Mouse (Mus musculus): ENCODE measurements at regions not wholly inside any gene's neighbourhood (a gene's known extent, or its start where the extent isn't known, plus 50 kb on each side); places are given as distances from the start of the nearest gene placed in this dataset.

DNA sequence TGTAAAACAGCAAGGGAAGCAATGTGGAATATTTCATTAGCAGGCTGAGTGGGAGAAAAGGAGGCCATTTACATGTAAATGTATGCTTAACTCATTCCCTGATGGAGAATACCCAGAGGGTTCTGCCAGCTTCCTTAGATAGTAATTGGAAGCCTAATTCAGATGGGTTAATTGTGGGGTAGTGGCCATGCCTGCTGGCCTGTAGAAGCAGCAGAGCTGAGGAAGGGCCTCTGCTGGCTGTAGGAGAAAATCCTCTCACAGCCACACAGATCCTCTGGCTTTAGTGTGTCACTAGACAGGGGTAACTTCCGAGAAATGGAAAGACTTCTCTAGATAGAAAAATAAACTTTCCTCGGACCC is 1588.7 kb upstream of the Got2 start:
- ATAC-seq (ENCODE audit: low FRiP score) (0 out of 2 replicates have a peak, but pooled peaks have one; percentile 30), DNase-seq (ENCODE audit: low spot score, missing footprints) (no peak)
- Histone ChIP-seq H3K4me2 (no peak overlapping the region), H3K27ac (ENCODE audit: low read depth, low read length) (no peak overlapping the region), H3K27me3 (ENCODE audit: control insufficient read depth, insufficient read depth, low read length) (no peaks in the 10 kb centered on the region), H3K9ac (ENCODE audit: low read length) (no peak overlapping the region), H3K4me3 (ENCODE audit: low read depth, low read length) (no peak overlapping the region), H3K9me3 (ENCODE audit: control insufficient read depth, low read length) (no peaks in the 10 kb centered on the region), H3K4me1 (ENCODE audit: control insufficient read depth, insufficient read depth, low read length) (no peaks in the 10 kb centered on the region; the same call in 1 of the 2 replicates), H3K36me3 (ENCODE audit: control insufficient read depth, insufficient read depth, low read length) (no peaks in the 10 kb centered on the region)
- 52% methylated on average over 2 of the region's 2 CpGs for WGBS

DNA sequence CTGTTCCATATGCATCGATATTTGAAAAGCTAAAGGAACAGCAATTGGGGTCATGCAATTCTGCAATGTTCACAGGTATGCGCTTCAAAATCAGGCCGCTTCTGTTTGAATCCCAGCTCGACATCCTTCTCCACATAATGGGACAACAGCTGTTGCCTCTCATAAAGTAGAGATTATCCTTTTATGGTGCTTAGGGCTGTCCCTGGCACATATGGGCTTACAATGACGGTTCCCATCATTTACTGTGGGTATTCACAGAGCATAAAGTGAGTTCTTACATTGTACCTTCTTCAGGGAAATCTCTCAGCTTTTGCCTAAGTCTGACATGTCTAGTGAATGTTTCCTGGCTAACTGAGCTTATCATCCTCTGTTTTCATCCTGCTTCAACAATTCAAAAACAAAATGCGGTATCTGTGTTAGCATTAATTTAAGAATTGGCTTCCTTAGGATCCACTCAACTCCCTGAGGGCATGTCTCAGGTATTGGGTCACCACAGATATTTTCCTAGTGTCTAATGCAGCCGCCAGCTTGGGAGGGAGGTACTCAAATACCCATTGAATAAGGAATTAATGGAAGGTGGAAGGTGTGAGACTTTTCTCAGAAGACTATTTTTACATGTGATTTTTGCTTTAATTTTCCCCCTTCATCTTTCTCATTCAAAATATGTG is 1588.2 kb upstream of the Got2 start:
- DNase-seq (ENCODE audit: low spot score, missing footprints): no peak

DNA sequence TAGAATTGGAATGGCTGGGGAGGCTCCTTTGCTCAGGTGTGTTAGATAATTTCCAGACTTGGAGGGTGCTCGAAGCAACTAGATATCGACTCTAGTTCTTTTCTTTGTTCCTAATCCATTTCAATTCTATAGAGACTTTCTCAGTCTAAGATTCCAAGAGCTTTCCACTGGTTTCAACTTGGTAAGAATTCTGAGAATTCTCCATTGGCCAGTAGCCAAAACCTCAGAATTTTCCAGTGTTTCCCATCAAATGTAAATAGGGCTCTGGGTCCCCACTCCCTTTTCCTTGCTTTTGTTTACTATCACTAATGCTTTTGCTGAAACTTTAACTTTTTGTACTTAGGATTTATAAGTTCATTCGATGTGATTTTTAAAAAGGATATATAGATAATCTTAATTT is 1585.0 kb upstream of the Got2 start:
- WGBS: 81% methylated on average over 3 of the region's 3 CpGs
- Histone ChIP-seq H3K27me3 (ENCODE audit: control insufficient read depth, insufficient read depth, low read length) (no peaks in the 10 kb centered on the region), H3K4me2 (no peak overlapping the region), H3K9me3 (ENCODE audit: control insufficient read depth, low read length) (no peaks in the 10 kb centered on the region), H3K36me3 (ENCODE audit: control insufficient read depth, insufficient read depth, low read length) (no peaks in the 10 kb centered on the region), H3K4me1 (ENCODE audit: control insufficient read depth, insufficient read depth, low read length) (no peaks in the 10 kb centered on the region; the same call in 1 of the 2 replicates), H3K9ac (ENCODE audit: low read length) (no peak overlapping the region), H3K4me3 (ENCODE audit: low read depth, low read length) (no peak overlapping the region), H3K27ac (ENCODE audit: low read depth, low read length) (no peak overlapping the region)
- DNase-seq (ENCODE audit: low spot score, missing footprints) (no peak), ATAC-seq (ENCODE audit: low FRiP score) (no peak)

More for the DNA sequence above, 1588.2 kb upstream of the Got2 start:
- H3K9ac ChIP-seq (ENCODE audit: low read length): no peak overlapping the region
- no peak overlapping the region for H3K27ac ChIP-seq (ENCODE audit: low read depth, low read length)
- no peaks in the 10 kb centered on the region for H3K27me3 ChIP-seq (ENCODE audit: control insufficient read depth, insufficient read depth, low read length)
- 69% methylated on average over 7 of the region's 7 CpGs for WGBS
- no peak overlapping the region for H3K4me2 ChIP-seq
- no peak for ATAC-seq (ENCODE audit: low FRiP score)
- H3K4me1 ChIP-seq (ENCODE audit: control insufficient read depth, insufficient read depth, low read length): no peaks in the 10 kb centered on the region; the same call in 1 of the 2 replicates
- no peaks in the 10 kb centered on the region for H3K36me3 ChIP-seq (ENCODE audit: control insufficient read depth, insufficient read depth, low read length)
- no peak overlapping the region for H3K4me3 ChIP-seq (ENCODE audit: low read depth, low read length)
- no peaks in the 10 kb centered on the region for H3K9me3 ChIP-seq (ENCODE audit: control insufficient read depth, low read length)

DNA sequence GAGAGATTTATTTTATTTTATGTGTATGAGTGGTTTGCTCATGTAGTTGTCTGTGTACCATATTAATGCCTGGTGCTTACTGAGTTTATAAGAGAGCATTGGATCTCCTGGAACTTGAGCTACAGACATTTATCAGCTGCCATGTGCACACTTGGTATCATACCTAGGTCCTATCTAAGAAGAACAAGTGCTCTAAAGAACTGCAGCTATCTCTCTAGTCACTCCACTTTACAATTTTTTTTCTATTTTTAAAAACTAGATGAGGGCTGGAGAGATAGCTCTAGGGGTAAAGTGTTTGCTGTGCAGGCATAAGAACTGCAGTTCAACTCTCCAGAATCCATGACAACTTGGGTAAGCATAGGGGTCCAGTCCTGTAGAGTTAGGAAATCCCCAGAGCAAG is 1573.1 kb upstream of the Got2 start:
- no peak overlapping the region for H3K9ac ChIP-seq (ENCODE audit: low read length)
- no peak overlapping the region for H3K4me2 ChIP-seq
- no peaks in the 10 kb centered on the region for H3K4me1 ChIP-seq (ENCODE audit: control insufficient read depth, insufficient read depth, low read length)
- no peaks in the 10 kb centered on the region for H3K9me3 ChIP-seq (ENCODE audit: control insufficient read depth, low read length)
- ATAC-seq (ENCODE audit: low FRiP score) (no peak), DNase-seq (ENCODE audit: low spot score, missing footprints) (no peak)
- H3K36me3 ChIP-seq (ENCODE audit: control insufficient read depth, insufficient read depth, low read length): no peaks in the 10 kb centered on the region
- H3K4me3 ChIP-seq (ENCODE audit: low read depth, low read length): no peak overlapping the region
- no peaks in the 10 kb centered on the region for H3K27me3 ChIP-seq (ENCODE audit: control insufficient read depth, insufficient read depth, low read length)
- H3K27ac ChIP-seq (ENCODE audit: low read depth, low read length): no peak overlapping the region

DNA sequence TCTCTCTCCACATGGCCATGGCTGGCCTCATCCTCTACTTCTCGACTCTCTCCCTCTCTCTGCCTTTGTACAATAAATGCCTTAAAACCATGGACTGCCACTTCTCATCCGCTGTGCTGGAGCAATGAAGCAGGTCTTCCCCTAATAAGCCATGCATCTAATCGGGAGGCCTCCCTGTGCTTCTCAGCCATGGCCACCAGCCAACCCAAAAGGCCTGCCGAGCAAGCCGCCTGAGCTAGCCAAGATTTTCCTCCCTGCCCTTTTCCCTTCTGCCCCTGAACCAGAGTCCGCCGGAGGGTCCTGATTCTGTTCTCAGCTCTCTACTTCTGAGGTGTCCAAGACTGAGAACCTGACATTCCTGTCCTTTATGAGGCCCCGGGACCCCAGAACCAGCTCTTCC is 1559.3 kb upstream of the Got2 start:
- no peak overlapping the region for H3K27ac ChIP-seq (ENCODE audit: low read depth, low read length)
- H3K36me3 ChIP-seq (ENCODE audit: control insufficient read depth, insufficient read depth, low read length): no peaks in the 10 kb centered on the region
- DNase-seq (ENCODE audit: low spot score, missing footprints): no peak
- H3K9me3 ChIP-seq (ENCODE audit: control insufficient read depth, low read length): no peaks in the 10 kb centered on the region
- H3K4me3 ChIP-seq (ENCODE audit: low read depth, low read length): no peak overlapping the region
- WGBS: 96% methylated on average over 8 of the region's 8 CpGs
- ATAC-seq (ENCODE audit: low FRiP score): no peak
- no peak overlapping the region for H3K4me2 ChIP-seq
- H3K4me1 ChIP-seq (ENCODE audit: control insufficient read depth, insufficient read depth, low read length): no peaks in the 10 kb centered on the region
- H3K9ac ChIP-seq (ENCODE audit: low read length): no peak overlapping the region
- H3K27me3 ChIP-seq (ENCODE audit: control insufficient read depth, insufficient read depth, low read length): no peaks in the 10 kb centered on the region

DNA sequence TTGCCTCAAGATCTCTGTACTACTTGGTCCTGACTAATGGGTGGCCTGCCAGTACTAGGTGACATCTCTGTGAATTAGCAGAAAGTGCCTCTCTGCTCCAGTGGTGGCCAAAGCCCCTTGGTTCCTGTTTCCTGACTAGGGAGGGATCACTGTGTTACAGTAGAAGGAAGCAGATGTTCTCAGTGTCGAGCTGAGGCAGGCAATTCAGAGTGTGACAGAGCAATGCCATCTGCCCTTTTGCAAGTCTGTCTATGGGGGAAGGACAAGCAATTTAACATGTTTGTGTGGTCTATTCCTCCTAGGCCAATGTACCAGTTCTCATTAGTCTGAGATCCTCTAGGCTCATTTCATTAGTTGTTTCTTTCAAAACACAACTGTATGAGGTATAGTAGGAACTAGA is 1553.1 kb upstream of the Got2 start:
- ATAC-seq (ENCODE audit: low FRiP score): no peak
- Histone ChIP-seq H3K9ac (ENCODE audit: low read length) (no peak overlapping the region), H3K27ac (ENCODE audit: low read depth, low read length) (no peak overlapping the region), H3K27me3 (ENCODE audit: control insufficient read depth, insufficient read depth, low read length) (no peaks in the 10 kb centered on the region), H3K4me2 (no peak overlapping the region), H3K9me3 (ENCODE audit: control insufficient read depth, low read length) (no peaks in the 10 kb centered on the region), H3K4me3 (ENCODE audit: low read depth, low read length) (no peak overlapping the region), H3K4me1 (ENCODE audit: control insufficient read depth, insufficient read depth, low read length) (no peaks in the 10 kb centered on the region), H3K36me3 (ENCODE audit: control insufficient read depth, insufficient read depth, low read length) (no peaks in the 10 kb centered on the region)
- 71% methylated on average over 1 of the region's 1 CpGs for WGBS
- no peak for DNase-seq (ENCODE audit: low spot score, missing footprints)

DNA sequence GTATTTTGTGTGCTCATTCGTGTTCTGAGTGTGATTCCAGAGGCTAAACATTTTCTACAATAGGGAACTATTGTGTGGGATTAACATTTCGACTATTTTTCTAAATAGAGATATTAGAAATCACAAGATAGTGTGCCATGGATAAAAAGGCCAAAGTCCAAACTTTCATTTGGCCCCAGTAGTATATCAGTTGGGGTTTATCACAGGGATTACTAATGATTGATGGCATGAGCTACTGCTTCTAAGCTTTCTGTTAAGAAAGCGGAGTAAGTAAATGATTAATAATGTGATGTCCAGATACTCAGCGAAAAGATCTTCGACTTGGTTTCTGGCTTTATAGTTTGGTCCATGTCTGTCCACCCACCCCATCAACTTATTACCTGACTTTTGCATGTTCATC is 1545.2 kb upstream of the Got2 start:
- ATAC-seq (ENCODE audit: low FRiP score): no peak
- 85% methylated on average over 5 of the region's 5 CpGs for WGBS
- H3K27ac ChIP-seq (ENCODE audit: low read depth, low read length): no peak overlapping the region

DNA sequence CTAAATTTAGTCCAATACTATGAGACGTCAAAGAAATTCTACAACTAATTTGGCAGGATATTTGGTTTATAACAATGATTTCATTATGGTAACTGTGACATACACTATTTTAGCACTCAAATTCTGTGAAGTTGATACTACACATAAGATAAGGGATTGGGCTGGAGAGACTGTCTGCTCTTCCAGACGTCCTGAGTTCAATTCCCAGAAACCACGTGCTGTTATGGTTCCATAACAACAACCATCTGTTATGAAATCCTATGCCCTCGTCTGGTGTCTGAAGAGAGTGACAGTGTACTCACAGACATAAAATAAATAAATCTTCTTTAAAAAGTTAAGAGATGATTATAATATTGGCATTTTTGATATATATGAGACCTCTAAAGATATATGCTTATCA is 1543.1 kb upstream of the Got2 start:
- Histone ChIP-seq H3K9ac (ENCODE audit: low read length) (no peak overlapping the region), H3K9me3 (ENCODE audit: control insufficient read depth, low read length) (no peaks in the 10 kb centered on the region), H3K27me3 (ENCODE audit: control insufficient read depth, insufficient read depth, low read length) (no peaks in the 10 kb centered on the region), H3K4me2 (no peak overlapping the region), H3K4me3 (ENCODE audit: low read depth, low read length) (no peak overlapping the region), H3K4me1 (ENCODE audit: control insufficient read depth, insufficient read depth, low read length) (no peaks in the 10 kb centered on the region), H3K27ac (ENCODE audit: low read depth, low read length) (no peak overlapping the region), H3K36me3 (ENCODE audit: control insufficient read depth, insufficient read depth, low read length) (no peaks in the 10 kb centered on the region)
- WGBS: 86% methylated on average over 4 of the region's 4 CpGs
- ATAC-seq (ENCODE audit: low FRiP score) (no peak), DNase-seq (ENCODE audit: low spot score, missing footprints) (no peak)

More for the DNA sequence above, 1545.2 kb upstream of the Got2 start:
- H3K4me1 ChIP-seq (ENCODE audit: control insufficient read depth, insufficient read depth, low read length): no peaks in the 10 kb centered on the region
- no peaks in the 10 kb centered on the region for H3K36me3 ChIP-seq (ENCODE audit: control insufficient read depth, insufficient read depth, low read length)
- H3K27me3 ChIP-seq (ENCODE audit: control insufficient read depth, insufficient read depth, low read length): no peaks in the 10 kb centered on the region
- no peaks in the 10 kb centered on the region for H3K9me3 ChIP-seq (ENCODE audit: control insufficient read depth, low read length)
- H3K4me3 ChIP-seq (ENCODE audit: low read depth, low read length): no peak overlapping the region
- no peak overlapping the region for H3K4me2 ChIP-seq
- H3K9ac ChIP-seq (ENCODE audit: low read length): no peak overlapping the region
- DNase-seq (ENCODE audit: low spot score, missing footprints): no peak

DNA sequence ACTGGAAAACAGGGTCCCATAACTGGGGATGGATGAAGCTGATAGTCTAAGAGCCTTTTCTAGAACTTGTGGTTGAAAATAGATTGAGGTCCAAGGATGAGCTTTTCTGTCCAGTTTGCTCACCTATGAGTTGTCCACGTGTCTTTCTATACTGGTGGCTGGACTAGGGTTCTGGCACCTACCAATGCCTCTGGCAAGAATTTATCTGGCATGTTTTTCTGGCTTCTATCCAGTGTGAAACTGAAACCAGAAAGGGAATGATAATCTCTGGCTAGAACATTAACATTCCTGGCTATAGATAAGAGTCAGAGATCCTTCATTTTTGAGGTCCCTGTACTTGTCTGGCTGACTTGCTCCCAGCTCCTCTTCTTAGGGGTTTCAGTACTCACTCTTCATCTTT is 1534.0 kb upstream of the Got2 start:
- DNase-seq (ENCODE audit: low spot score, missing footprints): peak; percentile 14
- no peak for ATAC-seq (ENCODE audit: low FRiP score)
- WGBS: 88% methylated on average over 1 of the region's 1 CpGs

More for the DNA sequence above, 1534.0 kb upstream of the Got2 start:
- no peaks in the 10 kb centered on the region for H3K36me3 ChIP-seq (ENCODE audit: control insufficient read depth, insufficient read depth, low read length)
- no peak overlapping the region for H3K4me3 ChIP-seq (ENCODE audit: low read depth, low read length)
- H3K4me2 ChIP-seq: no peak overlapping the region
- no peak overlapping the region for H3K27ac ChIP-seq (ENCODE audit: low read depth, low read length)
- H3K9ac ChIP-seq (ENCODE audit: low read length): no peak overlapping the region
- no peaks in the 10 kb centered on the region; the same call in 1 of the 2 replicates for H3K4me1 ChIP-seq (ENCODE audit: control insufficient read depth, insufficient read depth, low read length)
- H3K9me3 ChIP-seq (ENCODE audit: control insufficient read depth, low read length): no peaks in the 10 kb centered on the region
- no peaks in the 10 kb centered on the region for H3K27me3 ChIP-seq (ENCODE audit: control insufficient read depth, insufficient read depth, low read length)
